Mouse (Mus musculus) neural tube, embryonic 14.5 days (tissue): ENCODE data around the gene Rab10. TPM values are rescaled to one million over a fixed set of nuclear protein-coding genes. Genes with fewer than 3 reads are reported as not detected.

Experiments used
- polyA plus RNA-seq: library from polyadenylated mRNA; unstranded; fragments of >200 nt; fragmentation: Nextera tagmentation; extraction: Ambion mirVana; gene quantifications from 2 replicates; pipeline ENCODE4 v1.2.1, GENCODE M21; 2014

Gene Rab10
- polyA plus RNA-seq, 1 experiment from 2014 or later = 157 TPM

Other genes starting within 250 kb of the Rab10 start
- 66.9 and 84.4 TPM in 2 replicates for gene Kif3c, start 55.2 kb upstream of the Rab10 start, polyA plus RNA-seq
- 14.7 and 15.3 TPM in 2 replicates for gene Asxl2, start 116.9 kb upstream of the Rab10 start, polyA plus RNA-seq